Mouse (Mus musculus) C2C12 (cell line): ENCODE measurements around the gene Hsd17b14.

Experiments used
- CEBPB ChIP-seq: IDR thresholded peaks from one replicate; pipeline ENCODE4 v1.6.1; 2011; ENCODE audit warnings: low read depth, mild to moderate bottlenecking, control low read depth, moderate library complexity
- CTCF ChIP-seq: IDR thresholded peaks from one replicate; pipeline ENCODE4 v1.5.1; 2011; ENCODE audit not compliant: control insufficient read depth, insufficient read depth, insufficient read length
- MAX ChIP-seq: IDR thresholded peaks from one replicate; pipeline ENCODE4 v1.6.1; 2011; ENCODE audit warnings: mild to moderate bottlenecking, control low read depth
- MYOD1 ChIP-seq: IDR thresholded peaks from one replicate; pipeline ENCODE4 v1.6.1; 2011; ENCODE audit warnings: low read depth; ENCODE audit not compliant: control insufficient read depth, insufficient read length
- USF1 ChIP-seq: IDR thresholded peaks from one replicate; pipeline ENCODE4 v1.6.1; 2011; ENCODE audit warnings: low read depth, mild to moderate bottlenecking, control low read depth, moderate library complexity

GRCm38 (mm10) chr7:45587631-45588592 lies 33.2 kb downstream of the Hsd17b14 start:
- TF ChIP-seq CTCF = no peak
- no peak for TF ChIP-seq USF1
- no peak for TF ChIP-seq MAX
- no peak for TF ChIP-seq CEBPB
- TF ChIP-seq MYOD1 = no peak
